Mouse (Mus musculus): ENCODE measurements around the gene Emc9.

DNA sequence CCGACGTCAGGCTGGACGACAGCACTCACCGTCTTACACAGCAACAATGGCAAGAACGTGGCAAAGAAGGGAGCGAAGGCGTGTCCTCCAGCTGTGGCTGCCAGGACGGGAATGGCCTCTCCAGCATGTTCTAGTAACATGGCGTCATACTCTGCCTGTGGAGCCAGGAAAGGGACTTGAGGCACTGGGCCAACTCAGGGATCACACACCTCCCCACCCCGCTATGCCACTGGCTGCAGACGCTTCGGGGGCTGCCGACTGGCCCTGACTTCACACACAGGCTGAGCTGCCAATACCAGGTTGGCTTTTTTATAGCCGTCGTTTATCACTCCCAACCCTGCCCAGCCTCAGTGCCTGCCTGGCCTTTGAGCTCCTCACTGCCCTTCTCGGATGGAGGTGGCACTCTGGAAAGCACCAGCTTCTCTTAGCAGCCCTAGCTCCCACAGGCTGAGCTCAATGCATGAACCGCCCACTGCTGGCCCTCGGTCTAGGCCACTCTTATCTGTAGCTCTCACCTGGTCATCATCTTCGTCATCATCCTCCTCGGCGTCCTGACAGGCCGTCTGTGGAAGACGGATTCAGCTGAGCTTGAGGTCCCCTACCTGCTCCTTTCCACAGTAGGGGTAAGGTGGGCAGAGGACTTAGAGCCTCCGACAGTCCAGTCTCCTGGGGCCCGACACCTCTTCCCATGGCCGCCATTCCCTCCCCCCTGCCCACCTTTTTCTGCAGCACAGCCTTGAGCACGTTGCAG is 43.1 kb upstream of the Emc9 start:
- TF ChIP-seq CTCF (IDR thresholded peaks at IDR 0.05; ENCODE audit: extremely low read depth, insufficient read length, insufficient replicate concordance, low read depth, low read length), result no peak; the same call in 1 of the 2 replicates
- no peak for TF ChIP-seq POLR2A (IDR thresholded peaks at IDR 0.05; ENCODE audit: low read depth, low read length)
